Mouse (Mus musculus): ENCODE data around the gene Ctsg. TPM values are rescaled to one million over a fixed set of nuclear protein-coding genes. Genes with fewer than 3 reads are reported as not detected.
"Not testable (repeated sequence)": the region's sequence is repeated elsewhere in the genome, so short reads cannot be mapped to it uniquely, and the experiment has no call there.

Ctsg gene
- polyA plus RNA-seq, 1 experiment = not detected

DNA sequence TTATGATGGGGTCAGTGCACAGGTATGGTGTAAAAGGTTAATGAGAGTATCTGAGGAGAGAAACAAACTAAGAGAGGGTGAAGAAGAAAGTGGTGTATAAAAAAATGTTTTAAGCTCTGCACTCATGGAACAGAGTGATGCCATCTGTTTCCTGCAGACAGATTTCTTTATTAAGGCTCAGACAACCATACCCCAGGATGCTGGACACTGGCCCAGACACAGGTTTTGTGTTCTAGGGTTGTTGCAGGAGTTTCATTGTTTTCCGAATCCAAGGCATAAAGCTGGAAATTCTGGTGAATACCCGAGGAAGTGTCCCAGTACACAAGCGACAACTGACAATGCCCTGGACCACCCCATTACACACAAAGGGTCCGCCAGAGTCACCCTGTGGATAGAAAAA, 20.4 kb downstream of the Ctsg start:
- H3K4me1 ChIP-seq (ENCODE audit: control insufficient read depth, insufficient read depth, insufficient read length, low read length) = no peaks in the 10 kb centered on the region
- no peak overlapping the region for H3K27ac ChIP-seq (replicated peaks; ENCODE audit: low read depth, low read length)
- H3K4me3 ChIP-seq (ENCODE audit: insufficient read depth, low read depth, low read length) = no peak overlapping the region

DNA sequence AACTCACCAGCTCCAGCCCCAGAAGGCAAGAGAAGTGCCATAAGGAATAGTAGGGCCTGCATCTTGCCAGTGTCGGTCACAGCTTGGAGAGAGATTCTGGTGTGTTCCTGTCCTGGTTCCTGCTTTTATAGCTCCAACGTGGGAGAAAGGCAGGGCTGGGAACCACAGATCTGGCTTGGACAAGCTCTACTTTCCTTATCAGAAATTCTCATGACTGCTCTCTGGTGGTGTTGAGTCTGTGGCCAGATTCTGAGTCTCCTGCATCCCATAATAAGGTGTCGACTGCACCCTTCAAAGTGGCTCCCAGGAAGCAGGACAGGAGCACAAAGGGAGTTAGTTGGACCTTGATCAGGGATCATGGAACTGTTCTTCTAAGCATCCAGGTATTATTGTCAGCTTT, 40.2 kb downstream of the Ctsg start, which contains the start of gene Mcpt4:
Gene Mcpt4 (minus strand): TSS at position 101 of the 400 bp plus-strand sequence.
- H3K4me3 ChIP-seq (ENCODE audit: insufficient read depth, low read depth, low read length); H3K27ac ChIP-seq (replicated peaks; ENCODE audit: low read depth, low read length); H3K4me1 ChIP-seq (ENCODE audit: control insufficient read depth, insufficient read depth, insufficient read length, low read length): not testable (repeated sequence)

DNA sequence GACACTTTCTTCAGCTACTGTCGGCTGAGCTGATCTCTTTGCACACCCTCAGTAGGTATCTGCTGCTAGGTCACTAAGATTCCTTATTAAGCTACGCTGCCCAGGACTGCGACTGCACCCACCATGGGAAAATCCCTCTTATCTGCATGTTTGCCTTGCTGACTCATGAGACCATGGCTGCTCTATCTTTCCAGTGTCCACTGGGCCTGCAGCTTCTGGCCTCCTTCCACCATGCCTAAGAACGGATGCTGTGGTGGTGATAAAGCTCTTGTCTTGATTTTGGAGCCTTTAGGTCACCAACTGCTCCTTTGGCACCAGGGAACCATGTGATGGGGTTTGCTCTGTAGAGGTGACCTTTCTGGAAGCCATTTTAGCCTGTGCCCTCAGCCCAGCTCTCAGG, 44.7 kb downstream of the Ctsg start:
- Histone ChIP-seq H3K4me1 (ENCODE audit: control insufficient read depth, insufficient read depth, insufficient read length, low read length) (no peaks in the 10 kb centered on the region), H3K4me3 (ENCODE audit: insufficient read depth, low read depth, low read length) (no peak overlapping the region), H3K27ac (replicated peaks; ENCODE audit: low read depth, low read length) (no peak overlapping the region)

DNA sequence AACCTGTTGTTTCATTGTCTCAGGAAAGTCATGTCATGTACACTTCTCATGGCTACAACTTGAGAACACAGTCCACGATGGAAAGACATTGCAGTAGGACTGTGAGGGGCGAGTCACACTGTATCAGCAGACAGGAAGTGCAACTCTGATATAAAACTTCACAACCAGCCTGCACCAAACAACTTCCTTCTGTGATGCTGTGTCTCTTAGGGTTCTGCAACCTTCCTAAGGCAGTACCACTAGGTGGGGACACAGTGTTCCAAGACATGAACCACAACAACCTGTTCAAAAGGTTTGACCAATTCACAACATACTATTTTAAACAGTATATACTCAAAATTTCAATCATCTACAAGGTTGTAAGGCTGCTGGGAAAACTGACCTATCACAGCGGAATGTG, 47.0 kb downstream of the Ctsg start:
- Histone ChIP-seq H3K4me3 (ENCODE audit: insufficient read depth, low read depth, low read length) (no peak overlapping the region), H3K4me1 (ENCODE audit: control insufficient read depth, insufficient read depth, insufficient read length, low read length) (no peaks in the 10 kb centered on the region), H3K27ac (replicated peaks; ENCODE audit: low read depth, low read length) (no peak overlapping the region)

Other genes with a start within 250 kb of the Ctsg start
- gene Nynrin, start 248.6 kb downstream of the Ctsg start, polyA plus RNA-seq (2012; ENCODE audit: insufficient read depth, insufficient read length, missing spikeins) = 0.87 and 1.0 TPM in 2 replicates
- not detected in 2 replicates for gene Cbln3, start 218.2 kb downstream of the Ctsg start, polyA plus RNA-seq (2012; ENCODE audit: insufficient read depth, insufficient read length, missing spikeins)
- 4.2 and 5.5 TPM in 2 replicates for gene Khnyn, start 217.6 kb downstream of the Ctsg start, polyA plus RNA-seq (2012; ENCODE audit: insufficient read depth, insufficient read length, missing spikeins)
- 134 and 149 TPM in 2 replicates for gene Sdr39u1, start 202.3 kb downstream of the Ctsg start, polyA plus RNA-seq (2012; ENCODE audit: insufficient read depth, insufficient read length, missing spikeins)
- 6.1 and 8.2 TPM in 2 replicates for gene Cma1, start 157.9 kb downstream of the Ctsg start, polyA plus RNA-seq (2012; ENCODE audit: insufficient read depth, insufficient read length, missing spikeins)
- not detected in 2 replicates for gene Cma2, start 151.6 kb downstream of the Ctsg start, polyA plus RNA-seq (2012; ENCODE audit: insufficient read depth, insufficient read length, missing spikeins)
- gene Mcpt1, start 84.6 kb downstream of the Ctsg start, polyA plus RNA-seq (2012; ENCODE audit: insufficient read depth, insufficient read length, missing spikeins) = not detected in 2 replicates
- gene Mcpt9, start 72.1 kb downstream of the Ctsg start, polyA plus RNA-seq (2012; ENCODE audit: insufficient read depth, insufficient read length, missing spikeins) = not detected in 2 replicates
- gene Mcpt2, start 60.5 kb downstream of the Ctsg start, polyA plus RNA-seq (2012; ENCODE audit: insufficient read depth, insufficient read length, missing spikeins) = not detected in 2 replicates
- gene Mcpt4, start 40.3 kb downstream of the Ctsg start, polyA plus RNA-seq (2012; ENCODE audit: insufficient read depth, insufficient read length, missing spikeins) = 8.2 and 8.8 TPM in 2 replicates
- not detected in 2 replicates for gene Mcpt8, start 17.3 kb downstream of the Ctsg start, polyA plus RNA-seq (2012; ENCODE audit: insufficient read depth, insufficient read length, missing spikeins)
- not detected in 2 replicates for gene Gzme, start 18.1 kb upstream of the Ctsg start, polyA plus RNA-seq (2012; ENCODE audit: insufficient read depth, insufficient read length, missing spikeins)
- not detected in 2 replicates for gene Gzmd, start 30.0 kb upstream of the Ctsg start, polyA plus RNA-seq (2012; ENCODE audit: insufficient read depth, insufficient read length, missing spikeins)
- gene Gzmg, start 57.0 kb upstream of the Ctsg start, polyA plus RNA-seq (2012; ENCODE audit: insufficient read depth, insufficient read length, missing spikeins) = not detected in 2 replicates
- gene Gzmn, start 72.0 kb upstream of the Ctsg start, polyA plus RNA-seq (2012; ENCODE audit: insufficient read depth, insufficient read length, missing spikeins) = not detected in 2 replicates
- gene Gzmf, start 108.8 kb upstream of the Ctsg start, polyA plus RNA-seq (2012; ENCODE audit: insufficient read depth, insufficient read length, missing spikeins) = not detected in 2 replicates
- gene Gzmc, start 132.1 kb upstream of the Ctsg start, polyA plus RNA-seq (2012; ENCODE audit: insufficient read depth, insufficient read length, missing spikeins) = not detected in 2 replicates
- gene Gzmb, start 159.7 kb upstream of the Ctsg start, polyA plus RNA-seq (2012; ENCODE audit: insufficient read depth, insufficient read length, missing spikeins) = not detected in 2 replicates